Mouse (Mus musculus): ENCODE results near the gene Lrba. TPM values are rescaled to one million over a fixed set of nuclear protein-coding genes. Genes with fewer than 3 reads are reported as not detected.

The Lrba gene
- polyA plus RNA-seq, 1 experiment, result 23.5 TPM

- 76% methylated on average over 9 of the region's 9 CpGs for WGBS
- no peak for DNase-seq (ENCODE audit: low read depth, low spot score)
These were observed 584.7 kb downstream of the Lrba start for GRCm38 (mm10) chr3:86809199-86809598.

DNA sequence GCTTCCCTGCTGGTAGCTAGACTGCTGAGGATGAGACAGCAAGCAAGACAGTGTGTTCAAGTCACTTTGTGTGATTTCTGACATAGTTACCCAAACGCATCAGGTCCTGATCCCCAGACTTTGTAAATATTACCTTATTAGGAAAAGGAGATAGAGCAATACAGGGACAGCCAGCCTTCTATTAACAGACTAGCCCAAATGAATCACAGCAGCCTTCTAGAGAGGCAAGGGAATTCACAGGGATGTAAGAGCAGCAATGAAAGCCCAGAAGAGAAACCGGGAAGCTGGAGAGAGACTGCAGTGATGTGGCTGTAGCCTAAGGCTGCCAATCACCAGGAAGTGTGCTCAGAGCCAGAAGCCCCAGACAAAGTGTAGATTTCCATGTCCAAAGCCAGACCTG, 585.2 kb downstream of the Lrba start:
- WGBS, result 44% methylated on average over 2 of the region's 2 CpGs
- no peak for DNase-seq (ENCODE audit: low read depth, low spot score)

DNA sequence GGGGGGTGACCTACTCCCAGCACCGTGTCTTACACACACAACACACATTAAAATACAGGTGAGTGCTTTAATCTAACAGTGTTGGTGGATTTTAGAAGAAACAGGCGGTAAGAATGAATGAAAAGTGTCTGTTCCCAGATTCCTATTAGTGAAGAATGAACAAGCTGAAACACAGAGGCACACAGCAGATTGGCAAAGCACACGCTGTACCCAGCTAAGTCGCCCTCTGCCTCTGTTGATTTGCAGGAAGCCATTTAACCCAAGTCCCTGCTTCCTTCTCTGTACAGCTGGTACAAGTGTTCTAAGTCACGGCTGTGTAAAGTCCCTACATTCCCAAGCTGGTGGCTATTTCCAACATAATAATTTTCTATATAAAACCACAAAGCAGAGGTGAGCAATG, 586.4 kb downstream of the Lrba start:
- 83% methylated on average over 5 of the region's 5 CpGs for WGBS
- no peak for DNase-seq (ENCODE audit: low read depth, low spot score)

DNA sequence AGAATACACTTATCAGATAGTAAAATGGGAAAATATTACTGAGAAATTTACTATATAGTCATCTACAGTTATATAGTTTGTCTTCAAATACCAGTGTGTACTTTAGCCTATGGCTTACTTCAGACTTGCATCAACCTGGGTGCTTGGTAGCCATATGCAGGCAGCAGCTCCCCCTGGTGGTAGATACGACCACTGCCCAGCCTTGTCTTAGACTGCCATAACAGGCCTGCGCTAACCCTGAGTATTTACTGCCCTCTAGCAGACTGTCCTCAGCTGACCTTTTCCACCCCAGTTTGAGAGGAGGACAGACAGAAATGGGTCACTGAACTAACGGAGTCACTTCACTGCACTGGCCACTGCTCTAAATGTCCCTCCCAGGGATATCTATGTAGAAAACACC, 588.2 kb downstream of the Lrba start:
- DNase-seq (ENCODE audit: low read depth, low spot score), result peak; percentile 29
- WGBS, result 26% methylated on average over 3 of the region's 3 CpGs

DNA sequence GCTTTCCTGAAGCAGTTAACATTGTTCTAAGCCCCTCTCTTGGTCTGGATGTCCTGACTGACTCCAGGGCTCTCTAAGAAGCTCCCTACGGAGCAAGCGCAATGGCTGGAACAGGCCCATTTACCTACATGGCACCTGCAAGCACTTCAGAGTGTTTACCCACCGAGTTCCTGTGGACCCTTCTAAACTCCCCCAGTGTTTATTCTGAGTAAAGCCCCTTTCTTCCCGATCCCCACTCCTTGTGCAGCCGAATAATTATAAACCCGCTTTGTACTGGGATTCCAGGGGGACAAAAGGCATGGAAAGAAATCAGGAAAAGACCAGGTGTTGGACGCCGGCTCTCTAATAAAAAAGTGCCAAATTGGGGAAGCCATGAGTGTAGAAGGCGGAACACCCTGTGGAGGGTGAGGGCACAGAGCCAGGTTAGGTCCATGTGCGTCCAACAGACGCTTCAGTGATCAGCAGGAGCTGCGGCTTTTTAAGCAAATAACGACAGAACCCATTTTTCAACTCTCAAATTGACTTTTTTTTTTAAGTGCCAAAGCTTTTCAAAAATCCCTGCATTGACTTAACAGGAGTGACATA, 593.6 kb downstream of the Lrba start:
- 72% methylated on average over 13 of the region's 13 CpGs for WGBS
- DNase-seq (ENCODE audit: low read depth, low spot score), result no peak

DNA sequence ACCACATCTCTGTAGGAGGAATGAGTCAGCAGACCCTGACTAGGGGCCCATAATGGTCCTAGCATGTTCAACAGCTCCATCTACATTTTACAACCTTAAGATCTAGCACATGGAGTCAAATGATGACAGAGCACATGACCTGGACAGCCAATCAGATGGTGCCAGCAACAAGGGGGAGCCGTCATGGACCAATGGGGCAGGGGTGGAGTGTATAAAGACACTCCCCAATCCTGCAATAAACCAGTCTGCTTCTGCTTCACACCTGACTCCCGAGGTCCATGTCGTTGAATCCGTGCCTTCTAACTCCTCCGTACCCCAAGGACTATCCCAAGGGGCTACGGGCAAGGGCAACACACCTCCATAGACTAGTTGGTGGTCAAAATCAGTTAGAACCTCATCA, 594.9 kb downstream of the Lrba start:
- DNase-seq (ENCODE audit: low read depth, low spot score), result no peak

GRCm38 (mm10) chr3:86820344-86820743, 595.9 kb downstream of the Lrba start:
- DNase-seq (ENCODE audit: low read depth, low spot score), result no peak
- 35% methylated on average over 10 of the region's 10 CpGs for WGBS

More for the DNA sequence above, 594.9 kb downstream of the Lrba start:
- WGBS, result 97% methylated on average over 6 of the region's 6 CpGs

GRCm38 (mm10) chr3:86821383-86821782, 596.9 kb downstream of the Lrba start:
- no peak for DNase-seq (ENCODE audit: low read depth, low spot score)
- WGBS, result 59% methylated on average over 3 of the region's 3 CpGs

GRCm38 (mm10) chr3:86827506-86827905, 603.0 kb downstream of the Lrba start:
- 84% methylated on average over 3 of the region's 3 CpGs for WGBS

DNA sequence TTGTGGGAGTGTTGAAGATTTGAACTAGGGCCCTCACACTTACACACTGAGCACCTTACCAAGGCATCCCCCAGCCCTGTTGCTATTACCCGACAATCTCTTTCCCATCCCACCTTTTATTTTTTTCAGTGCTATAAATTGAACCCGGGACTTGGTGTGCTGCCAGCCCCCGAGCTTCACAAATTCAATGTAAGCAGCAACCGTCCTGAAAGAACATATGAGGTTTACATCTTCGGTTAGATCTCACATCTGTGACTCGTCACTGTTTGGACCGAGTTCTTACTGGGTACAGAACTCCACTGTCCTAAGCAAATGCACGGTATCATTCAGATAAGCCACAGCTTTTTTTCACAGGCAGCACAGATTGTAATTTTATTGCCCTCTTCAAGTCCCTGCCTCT, 607.6 kb downstream of the Lrba start:
- no peak for DNase-seq (ENCODE audit: low read depth, low spot score)
- 56% methylated on average over 8 of the region's 8 CpGs for WGBS

More at GRCm38 (mm10) chr3:86827506-86827905, 603.0 kb downstream of the Lrba start:
- DNase-seq (ENCODE audit: low read depth, low spot score), result no peak

Other genes starting within 250 kb of the Lrba start
- gene Prss48, start 222.2 kb upstream of the Lrba start, polyA plus RNA-seq (2012; rRNA removed), result not detected in 2 replicates
- gene Rps3a1, start 82.0 kb upstream of the Lrba start, polyA plus RNA-seq (2012; rRNA removed), result 363 and 371 TPM in 2 replicates